Mouse (Mus musculus): ENCODE results near the gene Arl15.

- no peak for TF ChIP-seq CTCF (IDR thresholded peaks at IDR 0.05; ENCODE audit: low read depth, low read length)
- TF ChIP-seq POLR2A (IDR thresholded peaks at IDR 0.05; ENCODE audit: borderline replicate concordance, low read depth, low read length) = no peak
Observed at GRCm38 (mm10) chr13:113941943-113942342, 147.6 kb downstream of the Arl15 start.
